Mouse (Mus musculus): ENCODE measurements around the gene Camk1d. TPM values are rescaled to one million over a fixed set of nuclear protein-coding genes. Genes with fewer than 3 reads are reported as not detected.

The Camk1d gene
- total and polyA plus RNA-seq, 3 experiments = 4.6 to 12.4 (median 4.8) TPM

DNA sequence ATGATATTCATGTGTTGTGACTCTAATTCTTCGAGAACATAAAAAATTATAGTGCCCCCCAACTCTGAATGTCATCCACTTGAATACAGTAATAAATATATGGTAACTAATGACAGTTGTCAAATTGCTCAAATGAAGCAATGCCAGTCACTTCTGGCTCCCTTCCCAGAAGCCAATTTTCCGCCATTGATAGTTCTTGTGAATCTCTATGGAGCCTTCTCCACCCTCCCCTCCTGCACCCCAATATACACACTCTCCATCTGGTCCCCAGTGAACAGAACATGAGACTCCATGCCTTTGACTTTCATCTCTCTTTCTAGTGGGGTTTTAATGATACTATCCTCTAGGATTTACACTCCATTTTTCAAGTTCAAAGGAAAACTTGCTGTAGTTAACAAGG is 184.3 kb downstream of the Camk1d start:
- in situ Hi-C loops (cut with MboI; ENCODE audit: low pct_ligation_motif_present, low pct_unique_long_range_greater_than_20kb, low sequenced_read_pairs) (no loop called here), dilution Hi-C loops (cut with MboI; ENCODE audit: extremely low pct_ligation_motif_present, extremely low pct_unique_long_range_greater_than_20kb, low sequenced_read_pairs) (no loop called here)
- H3K27ac ChIP-seq (ENCODE audit: insufficient read depth, low read depth) = no peak overlapping the region
- peaks cover 0 to 14% of the 10 kb centered on the region in 2 experiments for H3K36me3 ChIP-seq (replicated peaks in 1 of 2; ENCODE audit: control insufficient read depth in 1 of 2, insufficient read depth in 1 of 2, low read length in 1 of 2)
- no peak for DNase-seq (ENCODE audit: extremely low read depth)
- H3K4me2 ChIP-seq (ENCODE audit: insufficient read depth, low read depth, poor library complexity, severe bottlenecking) = no peak overlapping the region
- no peak overlapping the region for H3K4me3 ChIP-seq (replicated peaks in 1 of 3; ENCODE audit: low read depth in 2 of 3, low read length in 2 of 3, poor library complexity in 1 of 3)
- H3K4me1 ChIP-seq (ENCODE audit: control insufficient read depth in 1 of 2, insufficient read depth in 2 of 2) = peaks cover 0 to 23% of the 10 kb centered on the region in 2 experiments; a peak in 2 of 4 replicates
- no peak for TF ChIP-seq SIN3A (IDR thresholded peaks at IDR 0.05; ENCODE audit: low read length)
- TF ChIP-seq POLR2A (IDR thresholded peaks at IDR 0.05; ENCODE audit: low read depth, low read length) = no peak
- no peak for TF ChIP-seq TBP (conservative IDR thresholded peaks at IDR 0.05; ENCODE audit: low read depth, low read length)
- peaks cover 4% of the 10 kb centered on the region for H3K9me3 ChIP-seq (replicated peaks; ENCODE audit: low read length)
- no peaks in the 10 kb centered on the region for H3K27me3 ChIP-seq (replicated peaks)
- no peak overlapping the region for H3K9ac ChIP-seq (ENCODE audit: insufficient read depth, low read depth)
- no peaks in the 10 kb centered on the region for H3K79me2 ChIP-seq (replicated peaks; ENCODE audit: control insufficient read depth, extremely low read depth, insufficient read depth, poor library complexity, severe bottlenecking)

DNA sequence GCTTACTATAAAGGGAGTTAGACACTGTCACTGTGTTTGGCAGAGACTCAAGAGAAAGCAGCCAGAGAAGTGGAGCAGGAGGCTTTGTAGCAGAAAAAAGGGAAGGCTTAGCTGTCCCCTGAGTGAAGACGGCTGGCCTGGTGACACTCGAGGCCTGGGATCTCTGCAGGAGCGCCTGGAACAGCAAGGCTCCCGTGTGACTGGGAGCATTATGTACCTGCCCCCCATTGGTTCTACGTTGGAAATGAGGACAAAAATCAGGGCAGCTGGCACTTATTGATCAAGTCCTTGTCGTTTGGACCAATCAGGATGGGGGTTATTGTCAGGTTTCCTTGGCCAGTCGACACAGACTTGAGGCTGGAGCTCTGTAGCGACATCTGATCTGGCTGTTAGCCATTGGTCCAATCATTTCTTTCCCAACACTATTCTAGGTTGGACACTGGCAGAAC is 195.1 kb downstream of the Camk1d start:
- peaks cover 0 to 22% of the 10 kb centered on the region in 2 experiments for H3K36me3 ChIP-seq (replicated peaks in 1 of 2; ENCODE audit: control insufficient read depth in 1 of 2, insufficient read depth in 1 of 2, low read length in 1 of 2)
- in situ Hi-C loops (cut with MboI; ENCODE audit: low pct_ligation_motif_present, low pct_unique_long_range_greater_than_20kb, low sequenced_read_pairs) = no loop called here
- TF ChIP-seq ZNF384 (IDR thresholded peaks at IDR 0.05; ENCODE audit: low read depth, low read length) = no peak
- no peak for TF ChIP-seq ZC3H11A (IDR thresholded peaks at IDR 0.05; ENCODE audit: low read depth, low read length)
- TF ChIP-seq ZMIZ1 (IDR thresholded peaks at IDR 0.05; ENCODE audit: low read depth, low read length) = no peak
- TF ChIP-seq POLR2A (IDR thresholded peaks at IDR 0.05; ENCODE audit: low read depth, low read length) = no peak
- no peak for TF ChIP-seq GABPA (IDR thresholded peaks at IDR 0.05; ENCODE audit: insufficient replicate concordance, low read depth, low read length)
- no peak for TF ChIP-seq SMC3 (IDR thresholded peaks at IDR 0.05; ENCODE audit: low read depth, low read length)
- TF ChIP-seq RAD21 (IDR thresholded peaks at IDR 0.05; ENCODE audit: low read depth, low read length) = no peak
- no peak for TF ChIP-seq ETS1 (conservative IDR thresholded peaks at IDR 0.05; ENCODE audit: low read depth, low read length)
- TF ChIP-seq TBP (conservative IDR thresholded peaks at IDR 0.05; ENCODE audit: low read depth, low read length) = no peak
- no peak for TF ChIP-seq MAFK (IDR thresholded peaks at IDR 0.05; ENCODE audit: insufficient replicate concordance, low read length)
- no peak for TF ChIP-seq ELF1 (IDR thresholded peaks at IDR 0.05; ENCODE audit: low read depth, low read length)
- no peak for TF ChIP-seq CHD2 (IDR thresholded peaks at IDR 0.05; ENCODE audit: low read length)
- TF ChIP-seq CHD1 (IDR thresholded peaks at IDR 0.05; ENCODE audit: low read depth, low read length) = no peak
- no peak for TF ChIP-seq NELFE (IDR thresholded peaks at IDR 0.05; ENCODE audit: low read depth, low read length)
- no peak for TF ChIP-seq RCOR1 (conservative IDR thresholded peaks at IDR 0.05; ENCODE audit: low read depth, low read length)
- H3K4me2 ChIP-seq (ENCODE audit: insufficient read depth, low read depth, poor library complexity, severe bottlenecking) = no peak overlapping the region
- no peaks in the 10 kb centered on the region for H3K79me2 ChIP-seq (replicated peaks; ENCODE audit: control insufficient read depth, extremely low read depth, insufficient read depth, poor library complexity, severe bottlenecking)
- dilution Hi-C loops (cut with MboI; ENCODE audit: extremely low pct_ligation_motif_present, extremely low pct_unique_long_range_greater_than_20kb, low sequenced_read_pairs) = no loop called here
- H3K4me1 ChIP-seq (ENCODE audit: control insufficient read depth in 1 of 2, insufficient read depth in 2 of 2) = peaks cover 4 to 16% of the 10 kb centered on the region in 2 experiments; a peak in 3 of 4 replicates
- H3K9ac ChIP-seq (ENCODE audit: insufficient read depth, low read depth) = no peak overlapping the region
- DNase-seq (ENCODE audit: extremely low read depth) = no peak
- peaks cover 7% of the 10 kb centered on the region for H3K9me3 ChIP-seq (replicated peaks; ENCODE audit: low read length)
- no peaks in the 10 kb centered on the region for H3K27me3 ChIP-seq (replicated peaks)
- no peak overlapping the region for H3K4me3 ChIP-seq (replicated peaks in 1 of 3; ENCODE audit: low read depth in 2 of 3, low read length in 2 of 3, poor library complexity in 1 of 3)
- no peak overlapping the region for H3K27ac ChIP-seq (ENCODE audit: insufficient read depth, low read depth)
